Mouse (Mus musculus) kidney, adult 2 months (tissue): ENCODE data around the gene Fsip1. TPM values are rescaled to one million over a fixed set of nuclear protein-coding genes. Genes with fewer than 3 reads are reported as not detected.

Experiments
- DNase-seq: peaks from one replicate; pipeline ENCODE4 v3.0.0; 2021
- H3K27ac ChIP-seq: fragments of 200-500 bp; 2 replicates; pipeline ENCODE4 v1.5.1; 2012; ENCODE audit warnings: low read depth, low read length, control low read depth, inconsistent platforms; ENCODE audit not compliant: insufficient read depth
- H3K27me3 ChIP-seq: fragments of 200-500 bp; replicated peaks from 2 replicates; pipeline ENCODE4 v1.6.1; 2012; ENCODE audit warnings: mild to moderate bottlenecking, moderate library complexity, low read length, inconsistent platforms; ENCODE audit not compliant: control insufficient read depth, insufficient read depth
- H3K36me3 ChIP-seq: fragments of 200-500 bp; 2 replicates; pipeline ENCODE4 v1.6.1; 2012; ENCODE audit warnings: mild to moderate bottlenecking, moderate library complexity, low read length, inconsistent platforms; ENCODE audit not compliant: control insufficient read depth, insufficient read depth
- H3K4me1 ChIP-seq: fragments of 200-500 bp; 2 replicates; pipeline ENCODE4 v1.6.1; 2011; ENCODE audit warnings: low read length; ENCODE audit not compliant: control insufficient read depth, insufficient read depth
- H3K4me3 ChIP-seq: fragments of 200-500 bp; 2 replicates; pipeline ENCODE4 v1.5.1; 2011; ENCODE audit warnings: mild to moderate bottlenecking, low read depth, low read length, control low read depth; ENCODE audit not compliant: insufficient read depth
- CTCF ChIP-seq: fragments of 200-500 bp; conservative IDR thresholded peaks from 2 replicates; pipeline ENCODE4 v1.5.1; 2011; ENCODE audit warnings: low read depth, mild to moderate bottlenecking, control low read depth, low read length, moderate library complexity, mixed read lengths; ENCODE audit not compliant: insufficient read depth, insufficient read length
- POLR2A ChIP-seq: fragments of 200-500 bp; IDR thresholded peaks from one replicate; pipeline ENCODE4 v1.6.1; 2011; ENCODE audit warnings: low read depth, low read length, control low read depth
- WGBS: fragments of 180-500 bp; shearing (Covaris S2); methylation state at CpG from one replicate; pipeline ENCODE4 v1.1.7; 2018; 5-methylcytosine and 5-hydroxymethylcytosine counted together
- polyA plus RNA-seq: library from polyadenylated mRNA; depleted of rRNA; stranded (reverse); fragments of >200 nt; gene quantifications from 2 replicates; pipeline ENCODE4 v1.2.3, GENCODE M21; 2012

Fsip1 gene
- polyA plus RNA-seq, 1 experiment, result 0.14 TPM

- 9% methylated on average over 16 of the region's 16 CpGs for WGBS
- no peak for TF ChIP-seq CTCF
Measured at GRCm38 (mm10) chr2:118203739-118204461, 52.9 kb downstream of the Fsip1 start.

DNA sequence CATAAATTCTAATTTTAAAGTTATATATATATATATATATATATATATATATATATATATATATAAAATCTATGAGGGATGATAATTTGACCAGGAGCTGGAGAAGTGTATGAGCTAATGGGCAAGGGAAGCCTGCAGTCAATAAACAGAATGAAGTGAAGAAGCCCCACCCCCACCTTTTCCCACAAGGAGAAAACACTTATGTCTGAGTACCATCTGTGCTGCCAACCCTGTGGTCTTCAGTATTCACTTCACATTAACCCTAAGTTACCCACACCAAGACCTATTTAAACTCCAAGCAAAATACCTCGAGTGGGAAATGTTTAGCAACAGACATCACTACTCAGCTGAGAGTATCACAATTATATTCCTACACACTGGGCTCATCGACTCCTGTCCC lies 53.8 kb downstream of the Fsip1 start:
- DNase-seq, result no peak
- TF ChIP-seq POLR2A (no peak), CTCF (no peak)

More at GRCm38 (mm10) chr2:118203739-118204461, 52.9 kb downstream of the Fsip1 start:
- Histone ChIP-seq H3K27ac (no peak overlapping the region), H3K4me3 (no peak overlapping the region), H3K36me3 (no peaks in the 10 kb centered on the region), H3K4me1 (peaks cover 7% of the 10 kb centered on the region; the same call in 1 of the 2 replicates), H3K27me3 (no peaks in the 10 kb centered on the region)
- DNase-seq, result peak; percentile 67

GRCm38 (mm10) chr2:118201983-118202382 lies 54.8 kb downstream of the Fsip1 start:
- no peak overlapping the region for H3K4me3 ChIP-seq
- TF ChIP-seq POLR2A (no peak), CTCF (0 out of 2 replicates have a peak, but pooled peaks have one; percentile 1)
- H3K27ac ChIP-seq, result no peak overlapping the region
- H3K27me3 ChIP-seq, result no peaks in the 10 kb centered on the region
- H3K4me1 ChIP-seq, result peaks cover 7% of the 10 kb centered on the region; the same call in 1 of the 2 replicates
- DNase-seq, result peak; percentile 30
- H3K36me3 ChIP-seq, result no peaks in the 10 kb centered on the region

More for the DNA sequence above, 53.8 kb downstream of the Fsip1 start:
- Histone ChIP-seq H3K36me3 (no peaks in the 10 kb centered on the region), H3K4me1 (peaks cover 7% of the 10 kb centered on the region; the same call in 1 of the 2 replicates), H3K4me3 (no peak overlapping the region), H3K27ac (no peak overlapping the region), H3K27me3 (no peaks in the 10 kb centered on the region)
- 65% methylated on average over 2 of the region's 2 CpGs for WGBS

GRCm38 (mm10) chr2:118199867-118200266 lies 56.9 kb downstream of the Fsip1 start:
- peak; percentile 85 for DNase-seq
- Histone ChIP-seq H3K4me3 (no peak overlapping the region), H3K36me3 (no peaks in the 10 kb centered on the region), H3K27ac (no peak overlapping the region), H3K27me3 (no peaks in the 10 kb centered on the region), H3K4me1 (peaks cover 7% of the 10 kb centered on the region; the same call in 1 of the 2 replicates)
- TF ChIP-seq POLR2A (no peak), CTCF (peak; percentile 93)
- 4% methylated on average over 5 of the region's 5 CpGs for whole genome bisulfite sequencing

DNA sequence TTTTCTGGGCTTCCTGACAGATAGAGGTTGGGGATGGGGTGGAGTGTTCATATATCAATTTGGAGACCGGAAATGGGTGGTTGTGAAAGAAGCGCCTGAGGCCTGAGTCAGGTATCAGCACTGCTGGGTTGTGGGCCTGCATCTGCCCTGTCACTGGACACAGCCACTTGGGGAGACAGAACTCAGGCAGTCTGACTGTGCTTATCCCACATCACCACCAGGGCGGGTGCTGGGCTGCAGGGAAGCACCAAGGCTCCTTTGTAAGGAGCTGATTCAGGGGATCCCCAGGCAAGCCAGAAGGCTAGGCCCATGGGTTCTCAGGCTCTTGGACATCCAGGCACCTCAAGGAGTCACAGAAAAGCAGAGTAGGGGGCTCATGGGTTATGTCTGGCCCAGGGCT lies 59.8 kb downstream of the Fsip1 start:
- H3K4me1 ChIP-seq, result no peaks in the 10 kb centered on the region
- no peaks in the 10 kb centered on the region for H3K36me3 ChIP-seq
- no peak for TF ChIP-seq POLR2A
- no peak for TF ChIP-seq CTCF
- no peak overlapping the region for H3K27ac ChIP-seq
- no peaks in the 10 kb centered on the region for H3K27me3 ChIP-seq
- no peak for DNase-seq
- H3K4me3 ChIP-seq, result no peak overlapping the region
- 87% methylated on average over 3 of the region's 3 CpGs for WGBS

- no peak overlapping the region for H3K4me3 ChIP-seq
- peak overlapping the region; percentile 80 for H3K27ac ChIP-seq
- peak; percentile 79 for DNase-seq
- H3K4me1 ChIP-seq, result peaks cover 12% of the 10 kb centered on the region
- TF ChIP-seq POLR2A (no peak), CTCF (no peak)
- H3K36me3 ChIP-seq, result no peaks in the 10 kb centered on the region
- WGBS, result 38% methylated on average over 2 of the region's 2 CpGs
- no peaks in the 10 kb centered on the region for H3K27me3 ChIP-seq
Measured at GRCm38 (mm10) chr2:118182136-118182535, 74.6 kb downstream of the Fsip1 start.

DNA sequence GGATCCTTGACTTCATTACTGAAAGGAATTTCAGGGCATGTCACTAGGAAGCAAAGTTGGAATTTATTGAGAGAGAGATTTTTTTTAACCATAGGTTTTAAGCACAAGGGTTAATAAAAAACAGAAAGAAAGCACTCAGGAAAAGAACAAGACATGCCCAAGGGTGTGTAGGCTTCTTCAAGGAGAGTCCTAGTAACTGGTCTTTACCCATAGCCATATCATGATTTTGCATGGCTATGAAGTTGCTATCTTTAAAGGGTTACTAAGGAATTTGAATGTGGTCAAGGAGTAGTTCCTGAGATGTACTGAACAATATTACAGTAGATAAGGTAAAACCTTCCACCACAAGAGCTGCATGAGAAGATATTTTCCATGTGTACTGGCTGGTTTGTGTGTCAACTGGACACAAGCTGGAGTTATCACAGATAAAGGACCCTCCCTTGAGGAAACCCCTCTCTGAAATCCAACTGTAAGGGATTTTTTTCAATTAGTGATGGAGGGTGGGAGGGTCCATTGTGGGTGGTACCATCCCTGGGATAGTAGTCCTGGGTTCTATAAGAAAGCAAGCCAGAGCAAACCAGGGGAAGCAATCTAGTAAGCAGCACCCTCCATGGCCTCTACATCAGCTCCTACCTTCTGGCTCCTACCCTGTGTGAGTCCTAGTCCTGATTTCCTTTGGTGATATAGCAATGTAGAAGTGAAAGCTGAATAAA lies 76.7 kb downstream of the Fsip1 start:
- Histone ChIP-seq H3K36me3 (no peaks in the 10 kb centered on the region), H3K4me3 (peak overlapping the region; percentile 32; the same call in 1 of the 2 replicates), H3K27ac (peak overlapping the region; percentile 98), H3K27me3 (no peaks in the 10 kb centered on the region), H3K4me1 (peaks cover 12% of the 10 kb centered on the region)
- DNase-seq, result no peak
- TF ChIP-seq POLR2A (no peak), CTCF (no peak)
